Mouse (Mus musculus): Measurements from ENCODE around the gene Vmn1r160. TPM values are rescaled to one million over a fixed set of nuclear protein-coding genes. Genes with fewer than 3 reads are reported as not detected.

The Vmn1r160 gene
- not detected for polyA plus RNA-seq (2015; fragmentation: Illumina TruSeq; extraction: RNeasy Lipid Tissue Mini Kit (QIAGEN cat#74804); ENCODE audit: insufficient read depth, low read depth, low replicate concordance)

GRCm38 (mm10) chr7:22870924-22871323 is at the start of gene Vmn1r160:
Gene Vmn1r160 (plus strand): TSS chr7:22871224.

GRCm38 (mm10) chr7:22843505-22843904 is 27.5 kb upstream of the Vmn1r160 start, which contains the start of gene Vmn1r159:
Gene Vmn1r159 (minus strand): TSS chr7:22843605.

Other genes starting within 250 kb of the Vmn1r160 start
- gene Vmn1r155, start 213.2 kb upstream of the Vmn1r160 start, polyA plus RNA-seq (2015; fragmentation: Illumina TruSeq; extraction: RNeasy Lipid Tissue Mini Kit (QIAGEN cat#74804); ENCODE audit: insufficient read depth, low read depth, low replicate concordance), result not detected
- gene Gm8693, start 178.9 kb upstream of the Vmn1r160 start, polyA plus RNA-seq (2015; fragmentation: Illumina TruSeq; extraction: RNeasy Lipid Tissue Mini Kit (QIAGEN cat#74804); ENCODE audit: insufficient read depth, low read depth, low replicate concordance), result not detected
- not detected for gene Gm4567, start 151.5 kb upstream of the Vmn1r160 start, polyA plus RNA-seq (2015; fragmentation: Illumina TruSeq; extraction: RNeasy Lipid Tissue Mini Kit (QIAGEN cat#74804); ENCODE audit: insufficient read depth, low read depth, low replicate concordance)
- not detected for gene Vmn1r157, start 109.5 kb upstream of the Vmn1r160 start, polyA plus RNA-seq (2015; fragmentation: Illumina TruSeq; extraction: RNeasy Lipid Tissue Mini Kit (QIAGEN cat#74804); ENCODE audit: insufficient read depth, low read depth, low replicate concordance)
- gene Vmn1r158, start 80.4 kb upstream of the Vmn1r160 start, polyA plus RNA-seq (2015; fragmentation: Illumina TruSeq; extraction: RNeasy Lipid Tissue Mini Kit (QIAGEN cat#74804); ENCODE audit: insufficient read depth, low read depth, low replicate concordance), result not detected
- gene Vmn1r159, start 27.6 kb upstream of the Vmn1r160 start, polyA plus RNA-seq (2015; fragmentation: Illumina TruSeq; extraction: RNeasy Lipid Tissue Mini Kit (QIAGEN cat#74804); ENCODE audit: insufficient read depth, low read depth, low replicate concordance), result not detected
- gene Gm4214, start 113.4 kb downstream of the Vmn1r160 start, polyA plus RNA-seq (2015; fragmentation: Illumina TruSeq; extraction: RNeasy Lipid Tissue Mini Kit (QIAGEN cat#74804); ENCODE audit: insufficient read depth, low read depth, low replicate concordance), result not detected
- gene Gm4216, start 148.7 kb downstream of the Vmn1r160 start, polyA plus RNA-seq (2015; fragmentation: Illumina TruSeq; extraction: RNeasy Lipid Tissue Mini Kit (QIAGEN cat#74804); ENCODE audit: insufficient read depth, low read depth, low replicate concordance), result not detected
- gene Vmn1r163, start 184.3 kb downstream of the Vmn1r160 start, polyA plus RNA-seq (2015; fragmentation: Illumina TruSeq; extraction: RNeasy Lipid Tissue Mini Kit (QIAGEN cat#74804); ENCODE audit: insufficient read depth, low read depth, low replicate concordance), result not detected
- not detected for gene Gm8720, start 196.2 kb downstream of the Vmn1r160 start, polyA plus RNA-seq (2015; fragmentation: Illumina TruSeq; extraction: RNeasy Lipid Tissue Mini Kit (QIAGEN cat#74804); ENCODE audit: insufficient read depth, low read depth, low replicate concordance)